Mouse (Mus musculus) neural tube, postnatal 0 days (tissue): ENCODE measurements around the gene Nr1h4. TPM values are rescaled to one million over a fixed set of nuclear protein-coding genes. Genes with fewer than 3 reads are reported as not detected.

Experiments used
- polyA plus RNA-seq: library from polyadenylated mRNA; unstranded; fragments of >200 nt; fragmentation: Nextera tagmentation; extraction: Ambion mirVana; gene quantifications from 2 replicates; pipeline ENCODE4 v1.2.1, GENCODE M21; 2015

The Nr1h4 gene
- polyA plus RNA-seq = 0.11 TPM in 1 of 2 replicates, not detected in the other

DNA sequence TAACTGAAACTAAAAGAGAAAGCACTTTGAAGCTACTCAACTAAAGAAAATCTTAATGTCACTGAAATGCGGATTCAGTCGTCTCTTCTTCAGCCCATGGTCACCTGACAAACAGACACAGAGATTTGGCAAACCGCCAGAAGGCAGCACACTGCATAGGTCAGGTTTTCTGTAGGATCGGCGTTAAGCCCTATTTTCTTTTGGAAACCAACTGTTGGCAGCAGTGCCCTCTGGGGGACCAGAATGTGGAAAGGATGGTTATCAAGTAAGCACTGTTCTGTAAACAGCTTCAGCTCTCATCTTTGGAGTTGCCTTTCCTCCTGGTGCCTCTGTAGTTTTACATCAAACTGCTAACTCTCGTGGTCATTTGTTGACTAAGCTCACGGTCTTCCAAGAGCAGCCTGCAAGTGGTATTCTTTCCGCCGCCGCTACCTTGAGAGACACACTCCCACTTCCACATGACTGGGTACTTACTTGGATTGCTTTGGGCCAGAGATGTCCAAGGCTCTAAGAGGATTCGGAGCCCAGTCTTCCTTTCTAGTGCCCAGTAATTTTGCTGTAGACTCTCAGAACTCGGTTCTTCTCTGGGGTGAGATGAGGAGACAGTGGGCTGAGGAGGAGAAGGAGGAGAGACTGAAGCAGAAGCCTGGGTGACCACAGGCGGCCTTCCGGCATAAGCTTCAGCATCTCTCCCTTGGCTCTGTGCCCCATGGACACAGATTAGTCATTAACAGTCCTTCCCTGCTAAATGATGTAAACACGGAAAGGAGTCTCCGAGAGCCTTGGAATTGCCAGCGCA, at the start of gene Nr1h4:
TSS of gene Nr1h4 (minus strand) at position 657 of the 799 bp plus-strand sequence.

DNA sequence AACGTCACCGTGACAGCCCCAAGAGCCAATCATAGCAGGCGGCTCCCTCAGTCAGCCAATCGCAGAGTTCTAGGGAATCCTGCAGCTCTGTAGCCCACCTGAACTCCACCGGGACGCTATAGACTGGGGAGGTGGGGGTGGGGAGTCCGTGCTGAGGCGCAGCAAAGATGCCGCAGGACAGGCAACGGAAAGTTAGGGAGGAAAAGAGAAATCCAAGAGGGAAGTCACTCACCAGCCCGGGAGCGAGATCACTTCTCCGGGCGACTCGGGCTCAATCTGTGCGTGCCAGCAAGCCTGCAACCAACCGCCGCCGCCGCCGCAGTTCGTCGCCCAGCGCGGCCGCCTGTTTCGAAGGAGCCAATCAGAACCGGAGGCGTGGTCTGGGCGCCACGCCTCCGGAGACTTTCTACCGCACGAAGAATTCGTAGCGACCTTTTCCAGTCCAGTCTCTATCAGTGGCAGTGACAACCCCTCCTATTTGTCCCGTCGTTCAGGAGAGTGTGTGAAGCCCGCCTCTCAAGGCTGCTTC, 89.7 kb downstream of the Nr1h4 start, which contains the start of gene Gas2l3:
TSS of gene Gas2l3 (minus strand) at position 345 of the 529 bp plus-strand sequence.

Other genes with a start within 250 kb of the Nr1h4 start
- gene Ano4, start 188.8 kb downstream of the Nr1h4 start, polyA plus RNA-seq = 11.2 and 11.6 TPM in 2 replicates
- gene Gas2l3, start 89.6 kb downstream of the Nr1h4 start, polyA plus RNA-seq = 7.8 and 9.0 TPM in 2 replicates
- gene Slc17a8, start 87.7 kb upstream of the Nr1h4 start, polyA plus RNA-seq = 1.2 TPM in 2 replicates
- gene Scyl2, start 152.7 kb upstream of the Nr1h4 start, polyA plus RNA-seq = 6.3 and 7.0 TPM in 2 replicates
- gene Actr6, start 198.7 kb upstream of the Nr1h4 start, polyA plus RNA-seq = 64.0 and 72.8 TPM in 2 replicates
- 28.0 and 34.7 TPM in 2 replicates for gene Uhrf1bp1l, start 211.4 kb upstream of the Nr1h4 start, polyA plus RNA-seq